Mouse (Mus musculus): ENCODE data around the gene Fhl2. TPM values are rescaled to one million over a fixed set of nuclear protein-coding genes. Genes with fewer than 3 reads are reported as not detected.

Gene Fhl2
- total RNA-seq, 2 experiments from 2014 or later: 1,612 to 1,845 TPM

- peak; percentile 29 to 66 for DNase-seq
These were observed 86.2 kb downstream of the Fhl2 start for GRCm38 (mm10) chr1:43110556-43110955.

GRCm38 (mm10) chr1:43108729-43109128, 88.1 kb downstream of the Fhl2 start:
- DNase-seq: no peak

GRCm38 (mm10) chr1:43098031-43098984, 98.5 kb downstream of the Fhl2 start, which contains the start of the genes Tgfbrap1 and AI597479:
Gene Tgfbrap1, minus strand, starts transcription at chr1:43098637.
Gene AI597479, plus strand, starts transcription at chr1:43098710.
- peak; percentile 92 to 97 for DNase-seq

- DNase-seq: no peak
These were observed 102.6 kb downstream of the Fhl2 start for GRCm38 (mm10) chr1:43094206-43094605.

GRCm38 (mm10) chr1:43092056-43093015, 104.4 kb downstream of the Fhl2 start:
- peak; percentile 81 to 82 for DNase-seq

- peak; percentile 29 to 37 for DNase-seq
These were observed 105.3 kb downstream of the Fhl2 start for GRCm38 (mm10) chr1:43091306-43092055.

- no peak for DNase-seq
These were observed 106.4 kb downstream of the Fhl2 start for GRCm38 (mm10) chr1:43090418-43090817.

- no peak for DNase-seq
These were observed 113.8 kb downstream of the Fhl2 start for GRCm38 (mm10) chr1:43082946-43083345.

- DNase-seq: no peak
These were observed 118.7 kb downstream of the Fhl2 start for GRCm38 (mm10) chr1:43078124-43078523.

- no peak for DNase-seq
These were observed 122.0 kb downstream of the Fhl2 start for GRCm38 (mm10) chr1:43074791-43075190.

Other genes with a start within 250 kb of the Fhl2 start
- not detected for gene Gpr45, start 244.1 kb downstream of the Fhl2 start, total RNA-seq (2021)
- gene Tgfbrap1, start 98.3 kb downstream of the Fhl2 start, total RNA-seq (2021): 10 to 100 TPM; 14.2 to 15.1 TPM
- gene AI597479, start 98.3 kb downstream of the Fhl2 start, total RNA-seq (2021): 10 to 100 TPM; 21.5 to 24.2 TPM
- gene Nck2, start 247.6 kb upstream of the Fhl2 start, total RNA-seq (2021): 10 to 100 TPM; 12.9 to 13.0 TPM

Data from heart, adult 18-20 months (tissue).